Mouse (Mus musculus) spleen, postnatal 10 days (tissue): ENCODE results near the gene P2rx7.

ENCODE experiments used
- DNase-seq, 2 experiments: peaks; one replicate each; pipeline ENCODE4 v3.0.0; 2021 to 2022; ENCODE audit warnings: low spot score in 2 of 2

Gene P2rx7

DNA sequence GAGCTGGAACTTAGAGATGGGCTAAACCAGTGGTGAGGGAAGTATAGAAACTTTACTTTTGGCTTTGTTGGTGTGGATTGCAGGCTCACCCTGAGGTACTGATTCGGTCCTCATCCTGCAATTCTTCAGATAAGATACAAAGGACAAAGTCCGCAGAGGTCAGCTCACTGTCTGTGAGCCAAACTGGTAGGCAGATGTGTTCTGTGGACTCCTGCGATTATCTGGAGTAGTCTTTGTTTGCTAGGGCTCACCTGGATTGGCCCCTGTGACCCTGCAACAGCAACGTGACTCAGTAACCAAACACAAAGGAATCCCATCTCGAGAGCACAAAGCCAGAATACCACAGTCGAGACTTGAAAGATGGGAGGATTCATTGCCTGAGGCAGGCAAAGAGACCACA is 46.8 kb downstream of the P2rx7 start:
- no peak for DNase-seq

GRCm38 (mm10) chr5:122693431-122694207 is 49.9 kb downstream of the P2rx7 start:
- DNase-seq = no peak

GRCm38 (mm10) chr5:122695516-122695915 is 51.8 kb downstream of the P2rx7 start:
- DNase-seq = no peak

GRCm38 (mm10) chr5:122698041-122698700 is 54.5 kb downstream of the P2rx7 start:
- no peak for DNase-seq

DNA sequence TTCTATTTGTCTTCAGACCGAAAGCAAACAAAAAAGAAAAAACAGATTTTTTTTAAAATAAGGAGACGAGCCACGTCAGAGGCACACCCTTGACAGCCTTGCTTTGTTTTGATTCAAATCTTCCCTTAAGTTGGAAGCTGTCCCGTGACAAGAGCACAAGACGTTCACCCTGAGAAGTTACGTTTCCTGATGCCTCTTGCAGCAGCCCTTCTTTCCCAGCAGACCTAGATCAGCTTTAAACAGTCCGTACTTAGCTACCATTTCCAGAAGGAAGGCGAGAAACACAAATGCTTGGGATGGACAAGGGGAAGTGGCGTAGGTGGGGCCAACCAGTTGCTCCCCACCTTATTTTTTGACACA is 55.0 kb downstream of the P2rx7 start:
- no peak for DNase-seq

DNA sequence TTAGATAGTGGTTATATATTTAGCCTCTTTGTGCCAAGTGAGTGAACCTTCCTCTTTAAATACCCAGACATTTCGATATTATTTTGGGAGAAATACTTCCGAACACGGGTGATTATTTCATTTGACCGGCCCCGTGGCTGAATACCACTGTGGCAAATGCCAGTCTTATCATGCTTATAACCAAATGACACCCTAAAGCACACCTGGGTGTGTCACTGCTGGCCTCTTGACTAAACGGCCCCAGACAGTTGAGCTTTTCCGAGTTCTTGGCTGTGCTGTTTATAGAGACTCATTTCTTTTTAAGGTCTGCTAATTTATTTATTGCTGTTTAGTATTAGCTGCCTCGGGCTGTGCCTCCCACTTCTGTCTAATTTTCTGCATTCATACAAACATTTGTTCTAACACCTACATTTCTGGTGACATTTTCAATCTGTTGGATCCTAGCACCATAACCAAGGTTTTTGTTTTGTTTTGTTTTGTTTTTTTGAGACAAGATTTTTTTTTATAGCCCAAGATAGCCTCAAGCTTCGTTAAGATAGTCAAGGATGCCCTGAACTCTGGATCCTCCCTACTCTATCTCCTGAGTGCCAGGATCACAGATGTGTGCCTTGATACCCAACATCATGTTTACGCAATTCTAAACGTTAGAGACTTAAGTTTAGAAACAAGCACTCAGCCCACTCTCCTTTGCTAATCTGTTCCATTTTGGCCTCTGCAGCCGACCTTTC is 56.6 kb downstream of the P2rx7 start:
- DNase-seq = no peak

DNA sequence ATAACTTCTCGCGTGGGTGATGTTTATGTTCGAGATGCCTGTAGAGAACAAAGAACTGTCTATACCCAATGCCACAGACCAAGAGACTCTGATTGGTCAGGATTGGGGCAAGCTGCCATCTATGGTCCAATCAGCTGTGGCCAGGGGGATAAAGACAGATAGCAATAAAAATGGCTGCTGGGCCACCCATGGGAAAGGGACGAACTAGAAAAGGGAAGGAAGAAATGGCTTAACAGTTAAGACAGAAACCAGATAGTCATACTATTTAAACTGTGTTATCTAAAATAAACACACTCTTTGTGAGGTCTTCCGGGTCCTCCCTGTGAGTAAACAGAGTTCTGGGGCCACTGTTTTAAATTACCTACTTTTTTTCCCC is 57.1 kb downstream of the P2rx7 start:
- DNase-seq = no peak

DNA sequence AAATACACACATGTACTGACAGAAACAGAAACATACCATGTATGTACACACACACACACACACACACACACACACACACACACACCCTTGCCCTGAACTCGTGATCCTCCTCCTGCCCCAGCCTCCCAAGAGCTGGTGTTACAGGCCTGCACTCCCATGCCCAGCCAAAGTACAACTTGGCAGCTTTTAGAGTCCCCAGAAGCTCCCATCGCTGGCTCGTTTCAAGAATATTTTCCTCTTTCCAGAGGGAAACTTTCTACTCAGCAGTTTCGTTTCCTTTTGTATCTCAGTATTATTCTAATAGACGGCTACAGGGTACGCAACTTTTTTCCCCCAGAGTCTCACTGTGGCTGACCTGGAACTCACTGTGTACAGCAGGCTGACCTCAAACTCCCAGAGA is 58.4 kb downstream of the P2rx7 start:
- no peak for DNase-seq

GRCm38 (mm10) chr5:122703574-122703973 is 59.9 kb downstream of the P2rx7 start:
- no peak for DNase-seq

GRCm38 (mm10) chr5:122704571-122704970 is 60.9 kb downstream of the P2rx7 start:
- DNase-seq = no peak

DNA sequence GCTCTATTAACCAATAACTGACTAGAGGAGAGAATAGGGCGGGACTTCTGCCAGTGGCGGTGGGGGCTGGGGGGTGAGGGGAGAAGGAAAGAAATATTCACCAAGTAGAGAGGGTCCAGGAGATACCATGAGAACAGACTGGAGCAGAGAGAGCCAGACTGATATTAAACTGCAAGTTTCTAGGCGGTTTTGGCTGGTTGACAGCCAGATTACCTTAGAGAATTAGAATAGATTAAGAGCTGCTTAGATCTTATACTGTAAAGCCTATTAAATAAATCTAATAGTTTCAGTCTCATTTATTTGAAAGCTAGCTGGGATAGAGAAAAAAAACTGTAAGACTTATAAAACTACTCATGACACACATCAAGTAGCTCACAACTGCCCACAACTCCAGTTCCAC is 61.5 kb downstream of the P2rx7 start:
- DNase-seq = no peak

- DNase-seq = no peak
Measured at GRCm38 (mm10) chr5:122706917-122707275, 63.2 kb downstream of the P2rx7 start.

- DNase-seq = peak; percentile 62 to 83
Measured at GRCm38 (mm10) chr5:122707276-122708181, 63.8 kb downstream of the P2rx7 start, which contains the start of gene P2rx4. Gene P2rx4 (plus strand): TSS chr5:122707544.

GRCm38 (mm10) chr5:122708819-122709218 is 65.1 kb downstream of the P2rx7 start:
- DNase-seq = no peak

DNA sequence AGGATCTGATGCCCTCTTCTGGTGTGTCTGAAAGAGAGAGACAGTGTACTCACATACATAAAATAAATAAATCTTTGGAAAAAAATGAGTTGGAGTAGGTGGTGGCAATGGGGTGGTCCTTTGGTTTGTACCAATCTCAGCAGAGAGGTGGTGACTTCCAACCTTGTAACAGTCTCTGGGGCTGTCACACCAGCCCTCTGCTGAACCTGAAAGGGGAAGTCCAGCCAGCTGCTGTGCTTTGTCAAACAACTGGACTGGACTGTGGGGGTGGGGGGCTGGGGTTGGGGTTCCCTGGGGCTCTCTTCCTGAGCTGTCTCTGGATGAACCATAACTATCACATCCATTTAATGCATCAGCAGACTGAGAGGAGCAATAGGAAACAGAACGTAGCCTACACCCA is 72.0 kb downstream of the P2rx7 start:
- no peak for DNase-seq

- no peak for DNase-seq
Measured at GRCm38 (mm10) chr5:122716793-122717192, 73.1 kb downstream of the P2rx7 start.

- no peak for DNase-seq
Measured at GRCm38 (mm10) chr5:122718400-122718799, 74.7 kb downstream of the P2rx7 start.

- DNase-seq = no peak
Measured at GRCm38 (mm10) chr5:122719168-122719567, 75.5 kb downstream of the P2rx7 start.

GRCm38 (mm10) chr5:122725453-122725852 is 81.7 kb downstream of the P2rx7 start:
- DNase-seq = no peak

DNA sequence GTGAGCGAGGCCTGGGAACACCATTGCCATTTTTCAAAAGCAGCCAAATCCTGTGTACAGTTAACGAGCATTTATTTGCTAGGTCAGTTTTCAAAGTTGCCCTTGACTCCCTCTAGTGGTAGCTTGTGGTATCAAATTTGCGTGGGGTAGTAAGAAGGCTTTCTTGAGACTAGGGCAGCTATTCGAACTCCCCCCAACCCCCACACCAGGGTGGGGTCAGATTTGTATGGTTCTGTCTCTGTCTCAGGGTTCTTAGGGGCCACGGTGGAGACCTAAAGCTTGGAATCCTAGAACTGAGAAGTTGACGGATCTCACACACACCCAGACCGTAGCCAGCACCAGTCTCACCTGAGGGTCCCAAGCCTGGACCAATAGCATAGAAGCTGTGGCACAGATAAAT is 82.4 kb downstream of the P2rx7 start:
- peak; percentile 45 to 70 for DNase-seq

DNA sequence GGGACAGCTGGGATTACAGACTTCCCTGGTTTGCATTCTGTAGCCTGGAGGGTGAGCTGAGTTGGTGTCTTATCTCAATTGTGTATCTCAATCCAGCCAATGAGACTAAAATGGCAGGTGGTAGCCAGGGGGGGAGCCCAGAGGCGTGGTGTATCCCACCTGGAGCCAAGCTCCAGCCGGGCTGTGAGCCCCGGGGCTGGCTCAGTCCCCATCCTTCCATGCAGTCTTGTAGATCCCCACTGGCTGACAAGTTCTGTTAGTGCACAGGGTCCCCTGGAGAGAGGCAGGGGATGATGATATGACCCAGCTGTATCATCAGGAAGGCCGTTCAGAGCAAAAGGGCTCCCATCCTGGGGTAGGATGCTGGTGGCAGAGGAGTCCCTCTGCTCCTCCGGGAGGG is 82.9 kb downstream of the P2rx7 start:
- no peak for DNase-seq

DNA sequence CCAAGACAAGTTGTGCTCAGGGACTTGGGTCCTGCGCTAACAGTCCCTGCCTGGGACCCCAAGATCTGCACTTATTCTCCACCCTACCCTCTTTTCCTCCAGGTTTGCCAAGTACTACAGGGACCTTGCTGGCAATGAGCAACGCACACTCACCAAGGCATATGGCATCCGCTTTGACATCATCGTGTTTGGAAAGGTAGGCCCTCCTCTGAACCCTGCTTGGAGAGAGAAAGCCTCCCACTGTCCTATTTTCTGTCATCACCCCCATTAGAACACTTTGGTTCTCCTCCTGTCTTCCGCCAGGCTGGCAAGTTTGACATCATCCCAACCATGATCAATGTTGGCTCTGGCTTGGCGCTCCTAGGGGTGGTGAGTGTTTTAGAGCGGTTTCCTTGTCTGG is 83.4 kb downstream of the P2rx7 start:
- no peak for DNase-seq
